Mouse (Mus musculus): ENCODE data around the gene Sema3f. TPM values are rescaled to one million over a fixed set of nuclear protein-coding genes. Genes with fewer than 3 reads are reported as not detected.

Sema3f gene
- total RNA-seq, 2 experiments from 2014 or later, result 6.2 to 6.8 TPM

GRCm38 (mm10) chr9:107716951-107717350, 6.7 kb upstream of the Sema3f start:
- DNase-seq (ENCODE audit: low spot score), result no peak

- DNase-seq (ENCODE audit: low spot score), result no peak
Measured at GRCm38 (mm10) chr9:107715632-107716031, 5.4 kb upstream of the Sema3f start.

DNA sequence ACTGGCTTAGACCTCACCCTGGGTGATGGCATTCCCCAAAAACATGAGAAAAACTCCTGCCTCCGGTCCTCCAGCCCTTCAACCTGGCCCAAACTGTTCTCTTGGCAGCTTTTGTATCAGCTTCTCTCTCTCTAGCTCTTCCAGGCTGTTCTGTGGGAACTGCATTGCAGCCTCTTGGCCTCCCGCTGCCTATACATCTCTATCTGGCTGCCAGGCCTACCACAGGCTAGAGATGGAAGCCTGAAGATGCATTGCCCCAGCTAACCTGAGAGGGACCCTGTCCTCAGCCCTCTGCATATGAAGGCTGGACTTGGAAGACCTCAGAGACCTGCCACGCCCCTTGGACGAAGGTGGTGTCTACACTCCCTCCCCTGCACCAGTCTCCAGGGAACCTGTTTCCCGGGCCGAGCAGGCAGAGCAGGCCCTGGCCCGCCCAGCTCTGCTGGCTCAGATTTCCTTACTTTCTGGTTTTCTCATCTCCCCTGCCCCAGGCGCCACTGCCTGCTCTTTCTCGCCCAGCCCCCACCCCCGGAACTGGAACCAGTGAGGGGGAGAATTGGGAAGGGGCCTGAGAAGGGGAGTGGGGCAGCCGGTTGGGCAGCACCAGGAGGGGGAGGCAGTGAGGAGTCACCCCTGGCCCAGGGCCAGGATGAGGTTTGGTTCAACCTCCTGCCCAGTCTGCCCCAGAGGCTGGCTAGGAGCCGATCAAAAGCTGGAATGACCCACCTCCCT, 4.1 kb upstream of the Sema3f start:
- peak; percentile 57 for DNase-seq (ENCODE audit: low spot score)

DNA sequence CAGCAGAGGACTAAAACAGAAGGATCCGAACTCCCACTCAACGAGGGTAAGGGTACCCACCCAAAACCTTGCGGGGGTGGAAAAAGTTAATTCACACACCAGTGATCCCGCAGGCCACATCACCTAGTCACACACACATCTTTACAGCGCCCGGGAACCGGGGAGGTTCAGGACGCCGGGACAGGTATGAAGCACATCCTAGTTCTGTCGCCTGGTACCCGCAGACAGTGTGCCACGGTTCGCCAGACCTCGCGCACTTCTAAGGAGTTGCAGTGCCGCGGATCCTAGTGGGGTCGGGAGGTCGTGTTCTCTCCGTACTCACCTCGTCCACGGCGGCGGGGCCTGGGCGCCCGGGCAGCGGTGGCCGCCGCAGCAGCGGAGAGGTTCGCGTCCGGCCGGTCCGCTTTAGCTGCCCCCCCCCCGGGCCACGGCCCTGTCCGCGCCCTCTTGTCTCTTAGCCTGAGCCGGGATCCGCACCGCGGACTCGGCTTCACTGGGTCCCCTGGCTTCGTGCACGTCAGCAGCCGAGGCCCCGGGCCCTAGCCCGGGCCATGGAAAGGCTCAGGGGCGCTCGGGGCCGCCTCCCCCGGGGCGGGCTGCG, 1.1 kb downstream of the Sema3f start:
- DNase-seq (ENCODE audit: low spot score), result no peak

DNA sequence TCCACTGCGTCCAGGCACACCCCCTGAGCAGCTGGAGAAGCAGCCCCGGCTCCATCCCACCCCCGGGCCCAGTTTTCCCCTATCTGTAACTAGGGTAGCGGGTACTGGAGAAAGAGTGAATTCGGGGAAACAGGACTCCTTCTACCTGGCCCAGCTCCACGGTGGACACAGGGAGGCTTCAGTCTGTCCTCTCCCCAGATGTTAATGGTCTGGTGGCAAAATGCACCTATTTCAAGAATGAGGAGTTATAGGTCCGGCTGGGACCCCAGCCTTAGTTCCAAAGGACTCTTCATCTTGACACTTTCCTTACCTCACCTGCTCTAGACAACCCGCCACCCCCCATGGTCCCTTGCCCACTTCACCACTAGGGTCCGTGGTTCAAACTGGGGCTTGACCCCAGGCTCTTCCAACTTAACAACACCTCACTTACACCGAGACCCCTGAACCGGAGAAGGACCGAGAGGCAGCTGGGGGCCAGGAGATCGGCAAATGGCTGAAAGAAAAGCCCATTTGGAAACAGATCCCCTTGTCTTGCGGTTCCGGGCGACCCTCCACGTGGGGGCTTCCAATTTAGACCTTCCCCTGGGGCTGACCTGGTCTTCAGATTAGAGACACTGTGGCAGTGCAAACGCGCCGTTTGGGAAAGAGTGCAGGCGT, 1.7 kb downstream of the Sema3f start:
- no peak for DNase-seq (ENCODE audit: low spot score)

- DNase-seq (ENCODE audit: low spot score), result no peak
Measured at GRCm38 (mm10) chr9:107707701-107708438, 2.4 kb downstream of the Sema3f start.

DNA sequence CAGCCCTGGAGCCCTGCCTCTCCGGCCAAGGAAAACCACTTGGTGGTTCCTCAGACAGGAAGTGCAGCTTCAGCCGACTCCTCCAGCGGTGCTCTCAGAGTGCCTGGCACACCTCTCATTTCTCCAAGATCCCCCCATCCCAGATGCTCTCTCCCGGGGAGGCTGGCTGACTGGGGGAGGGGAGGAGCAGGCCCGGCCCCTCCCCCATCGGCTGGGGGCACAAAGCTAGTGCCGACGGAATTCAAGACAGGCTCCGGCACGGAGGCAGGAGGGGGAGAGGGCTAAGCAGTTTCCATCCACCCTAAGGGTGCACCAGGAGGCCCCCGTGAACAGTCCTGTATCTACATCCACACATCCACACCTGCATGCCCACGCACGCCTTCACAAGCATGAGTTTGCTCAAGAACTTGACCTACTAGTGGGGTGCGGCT, 3.5 kb downstream of the Sema3f start:
- DNase-seq (ENCODE audit: low spot score), result no peak

- DNase-seq (ENCODE audit: low spot score), result peak; percentile 81
Measured at GRCm38 (mm10) chr9:107703337-107704122, 6.7 kb downstream of the Sema3f start.

DNA sequence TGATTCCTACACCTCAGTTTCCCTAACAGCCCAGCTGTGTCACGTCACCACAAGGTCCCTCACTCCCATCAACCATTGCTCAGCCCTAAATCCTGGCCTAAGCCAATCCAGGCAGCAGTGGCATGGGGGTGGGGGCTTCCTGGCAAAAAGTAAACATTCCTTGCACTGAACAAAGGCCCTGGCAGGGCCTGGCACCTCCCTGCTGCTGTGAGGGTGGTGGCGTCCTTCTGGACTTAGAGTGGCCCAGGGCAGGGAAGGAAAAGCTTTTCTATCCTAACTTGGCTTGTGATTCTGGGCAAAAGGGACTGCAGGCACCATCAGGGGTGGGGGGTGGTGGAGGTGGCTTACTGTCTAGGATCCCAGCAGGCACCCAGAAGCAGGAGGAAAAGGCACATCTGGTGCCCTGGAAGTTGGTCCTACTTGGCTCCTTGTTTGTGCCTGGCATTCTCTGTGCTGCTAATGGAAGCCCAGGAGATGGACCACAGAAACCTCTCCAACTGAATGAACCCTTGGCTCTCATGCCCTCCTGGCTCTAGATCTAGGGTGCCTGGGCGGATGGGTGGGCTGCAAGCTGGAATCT, 7.6 kb downstream of the Sema3f start:
- no peak for DNase-seq (ENCODE audit: low spot score)

DNA sequence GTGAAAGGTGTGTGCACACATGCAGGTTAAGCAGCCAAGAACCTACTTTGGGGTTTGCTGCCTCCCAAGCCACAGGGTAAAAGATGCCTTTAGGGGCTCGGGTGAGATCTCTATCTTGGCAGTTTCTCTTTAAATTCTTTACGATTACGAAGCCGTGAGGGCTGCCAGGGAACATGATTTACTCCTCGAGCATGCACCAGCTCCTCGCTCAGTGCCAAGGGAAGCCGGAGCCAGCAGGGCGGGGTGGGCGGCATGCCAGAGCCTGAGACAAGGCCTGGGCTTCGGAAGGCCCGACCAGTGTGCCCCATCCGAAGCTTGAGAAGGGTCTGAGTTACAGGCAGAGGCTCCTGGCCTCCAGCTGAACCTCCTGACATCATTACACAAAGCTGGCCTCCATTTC, 8.7 kb downstream of the Sema3f start:
- DNase-seq (ENCODE audit: low spot score), result peak; percentile 80

DNA sequence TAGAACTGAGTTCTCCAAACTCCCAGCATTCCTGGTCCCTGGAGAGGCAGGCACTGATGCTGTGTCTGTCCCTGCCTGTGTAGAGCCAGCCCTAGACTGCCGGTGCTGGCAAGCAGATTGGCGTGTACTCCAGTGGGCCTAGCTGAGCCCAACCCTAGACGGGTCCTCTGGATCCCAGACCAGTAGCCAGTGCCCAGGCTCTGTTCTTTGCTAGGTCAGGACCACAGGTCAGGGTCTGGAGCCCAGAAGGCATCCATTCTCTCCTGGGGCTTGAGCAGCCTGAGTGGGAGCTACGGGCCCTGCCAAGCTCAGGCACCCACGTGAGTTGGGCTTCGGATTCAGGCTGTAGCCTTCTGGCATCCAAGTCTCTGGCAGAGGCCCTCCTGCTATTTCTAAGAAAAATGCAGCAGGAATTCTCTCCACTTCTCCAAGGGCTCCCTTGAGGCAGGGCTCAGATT, 10.1 kb downstream of the Sema3f start:
- DNase-seq (ENCODE audit: low spot score), result peak; percentile 41

GRCm38 (mm10) chr9:107699376-107699980, 10.8 kb downstream of the Sema3f start:
- DNase-seq (ENCODE audit: low spot score), result no peak

- no peak for DNase-seq (ENCODE audit: low spot score)
Measured at GRCm38 (mm10) chr9:107698611-107699190, 11.6 kb downstream of the Sema3f start.

- no peak for DNase-seq (ENCODE audit: low spot score)
Measured at GRCm38 (mm10) chr9:107697811-107698521, 12.3 kb downstream of the Sema3f start.

DNA sequence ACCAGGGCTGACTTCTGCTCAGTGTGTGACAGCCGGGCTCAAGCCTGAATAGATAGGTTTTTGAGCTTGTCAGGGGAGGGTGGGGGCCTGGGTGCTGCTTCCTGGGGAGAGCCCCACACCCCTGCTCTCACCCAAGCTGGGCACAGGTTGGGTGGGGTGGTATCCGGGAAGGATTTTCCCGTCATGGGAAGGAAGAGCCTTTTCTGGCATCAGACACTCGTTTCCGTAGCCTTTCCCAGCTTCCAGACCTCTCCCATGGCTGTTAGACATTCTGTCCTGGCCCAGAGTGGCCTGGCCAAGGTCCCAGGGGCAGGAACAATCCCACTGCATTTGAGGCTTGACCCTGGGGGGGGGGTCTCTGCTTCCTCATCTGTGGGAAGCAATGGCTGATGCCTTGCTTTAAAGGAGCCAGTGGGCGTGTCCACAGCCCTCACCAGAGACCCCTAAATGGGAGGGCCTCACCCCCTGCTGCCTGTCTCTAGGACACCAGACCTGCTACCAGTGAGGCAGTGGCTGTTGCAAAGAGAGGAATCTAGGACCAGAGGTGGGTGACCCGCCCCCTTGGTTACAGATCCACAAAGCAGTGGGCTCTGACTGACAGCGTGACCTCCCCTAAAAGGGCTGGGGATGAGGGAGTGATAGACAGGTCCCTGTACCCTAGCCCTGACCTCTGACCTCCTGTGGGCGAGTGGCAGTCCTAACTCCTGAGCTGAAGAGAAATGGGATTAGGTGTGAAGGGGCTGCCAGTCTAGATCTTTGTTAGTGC, 13.2 kb downstream of the Sema3f start:
- no peak for DNase-seq (ENCODE audit: low spot score)

DNA sequence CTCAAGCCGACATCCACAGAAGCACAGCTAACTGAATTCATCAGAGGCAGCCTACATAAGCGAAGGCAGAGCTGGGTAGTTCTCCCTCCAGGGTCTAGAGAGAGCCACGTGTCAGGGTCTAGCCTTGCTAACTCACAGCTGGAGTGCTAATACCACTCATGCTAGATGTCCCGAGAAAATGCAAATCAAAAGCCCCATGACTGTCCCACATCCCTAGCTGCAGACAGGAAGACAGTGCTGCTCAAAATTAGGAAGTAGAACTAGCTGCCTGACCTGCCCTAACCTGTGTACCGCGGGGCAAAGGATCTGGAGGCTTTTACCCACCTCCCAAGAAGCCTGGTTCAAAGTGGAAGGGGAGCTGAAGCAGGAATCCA, 14.2 kb downstream of the Sema3f start:
- DNase-seq (ENCODE audit: low spot score), result no peak

DNA sequence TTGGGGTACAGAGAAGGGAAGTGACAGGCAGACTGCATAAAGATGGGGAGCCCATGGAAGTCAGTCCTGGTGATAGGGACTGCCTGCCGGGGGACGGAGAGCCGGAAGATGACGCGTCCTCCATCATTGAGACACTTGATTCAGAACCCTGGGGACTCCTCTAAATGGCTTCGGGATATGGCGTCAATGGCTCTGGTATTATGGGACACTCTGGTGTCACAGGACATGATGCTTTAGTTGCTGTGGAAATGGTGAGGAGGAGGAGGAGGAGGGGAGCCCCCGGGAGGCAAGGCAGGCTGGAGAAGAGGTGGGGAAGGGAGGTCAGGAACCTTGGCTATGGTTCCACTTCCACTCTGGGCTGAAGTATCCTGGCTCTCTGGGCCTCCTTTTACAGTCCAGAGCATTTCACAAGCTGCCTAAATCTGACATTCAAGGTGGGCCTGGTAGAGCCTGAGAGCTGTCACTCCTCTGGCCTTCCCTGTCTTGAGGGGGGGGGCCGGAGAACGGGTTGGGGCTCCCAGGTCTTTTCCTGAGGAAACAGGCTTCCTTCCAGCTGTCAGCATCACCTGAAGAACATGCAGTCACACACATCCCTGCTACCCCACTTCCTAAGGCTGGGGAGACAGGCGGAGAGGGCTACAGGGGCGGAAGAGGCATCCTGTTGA, 14.7 kb downstream of the Sema3f start:
- DNase-seq (ENCODE audit: low spot score), result no peak

DNA sequence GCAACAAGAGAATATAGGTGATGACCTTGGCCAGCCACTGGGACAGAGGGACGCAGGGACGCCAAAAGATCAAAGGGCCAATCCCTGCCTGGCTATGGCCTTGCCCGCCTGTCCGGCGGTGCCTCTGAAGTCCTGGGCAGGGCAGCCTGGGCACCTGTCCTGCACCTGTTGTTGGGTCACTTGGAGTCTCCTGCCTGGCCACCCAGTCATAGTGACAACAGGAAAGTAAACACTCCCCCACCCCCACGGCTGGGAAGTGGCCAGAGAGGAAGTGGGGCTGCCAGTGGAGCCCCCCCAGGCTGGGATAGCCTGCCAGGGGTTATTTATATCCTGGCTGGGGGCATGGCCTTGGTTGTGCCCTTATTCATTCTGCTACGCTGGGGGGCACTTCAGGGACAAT, 15.6 kb downstream of the Sema3f start:
- peak; percentile 29 for DNase-seq (ENCODE audit: low spot score)
